Mouse (Mus musculus) spleen, postnatal 36 days (tissue): ENCODE measurements at regions not wholly inside any gene's neighbourhood (a gene's known extent, or its start where the extent isn't known, plus 50 kb on each side); places are given as distances from the start of the nearest gene placed in this dataset.

Experiments
- DNase-seq, 2 experiments: peaks; one replicate each; pipeline ENCODE4 v3.0.0; 2022; ENCODE audit warnings: low spot score in 2 of 2, mixed read lengths in 1 of 2

DNA sequence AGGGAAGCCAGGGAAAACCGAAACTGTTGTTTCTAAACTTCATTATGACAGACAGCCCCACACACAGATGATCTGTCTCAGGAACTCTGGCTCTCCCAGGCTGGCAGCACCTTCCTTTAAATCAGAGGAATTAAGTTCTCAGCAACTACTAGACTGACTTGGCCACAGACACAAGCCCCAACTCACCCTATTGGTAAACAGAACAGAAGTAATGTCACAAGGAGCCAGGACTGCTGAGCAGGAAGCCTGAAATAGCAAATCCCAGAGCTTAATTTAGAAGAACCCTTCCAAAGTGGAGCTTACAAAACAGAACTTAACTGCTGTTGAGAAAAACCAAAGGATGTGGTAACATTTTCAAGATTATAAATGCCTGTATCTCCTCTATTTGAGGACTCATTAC, 174.8 kb downstream of the Nfkbiz start:
- no peak for DNase-seq

DNA sequence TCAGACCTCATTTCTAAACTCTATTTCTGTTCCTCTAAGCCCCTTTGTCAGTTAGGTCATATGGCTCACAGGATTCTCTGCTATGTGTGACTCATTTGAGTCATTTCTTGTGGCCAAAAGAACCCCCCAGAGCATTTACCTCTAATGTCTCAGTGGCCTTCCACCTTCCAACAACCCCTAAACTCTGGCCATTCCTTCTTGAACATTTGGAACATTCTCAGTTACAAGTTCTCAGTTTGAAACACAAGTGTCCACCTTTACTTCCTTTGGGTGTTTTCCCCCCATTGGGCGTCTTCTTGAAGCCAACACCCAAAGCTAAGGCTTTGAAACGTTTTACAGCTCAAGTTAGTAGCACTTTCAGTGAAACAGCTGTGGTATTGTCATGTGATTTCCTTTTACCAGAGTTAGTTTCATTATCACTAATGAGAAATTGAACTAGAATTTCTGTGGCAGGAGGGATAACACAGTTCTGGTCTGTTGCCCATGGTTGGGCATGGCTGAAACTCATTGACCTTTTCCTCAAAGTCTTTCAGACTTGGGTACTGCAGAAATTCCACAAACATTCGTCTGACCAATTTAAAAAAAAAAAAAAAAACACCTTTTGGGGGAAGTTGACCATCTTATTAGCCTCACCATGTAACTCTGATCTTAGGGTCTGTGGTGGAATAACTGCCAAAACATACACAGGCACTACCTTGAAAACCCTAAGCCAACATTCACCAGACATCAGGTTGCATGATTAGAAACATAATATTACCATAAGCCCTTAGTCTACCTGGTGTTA, 201.8 kb downstream of the Nfkbiz start:
- peak; percentile 59 to 75 for DNase-seq

DNA sequence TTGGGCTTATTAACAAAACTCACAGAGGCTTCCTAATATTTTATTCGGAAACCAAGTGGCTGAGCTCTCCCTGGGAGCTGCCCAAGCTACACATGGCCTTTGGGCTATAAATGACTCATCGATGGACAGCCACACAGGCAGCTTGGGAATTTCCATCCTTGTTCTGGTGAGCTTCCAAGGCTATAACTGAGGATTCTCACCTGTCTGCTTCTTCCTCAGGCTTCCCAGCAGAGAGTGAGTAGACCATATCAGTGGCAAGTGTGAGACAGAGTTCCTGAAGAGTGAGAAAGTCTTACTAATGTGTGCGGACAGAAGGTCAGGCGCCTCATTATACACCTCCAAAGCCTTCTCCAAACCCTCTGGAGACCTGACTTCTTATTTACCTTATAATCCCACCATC, 202.5 kb downstream of the Nfkbiz start:
- no peak for DNase-seq

DNA sequence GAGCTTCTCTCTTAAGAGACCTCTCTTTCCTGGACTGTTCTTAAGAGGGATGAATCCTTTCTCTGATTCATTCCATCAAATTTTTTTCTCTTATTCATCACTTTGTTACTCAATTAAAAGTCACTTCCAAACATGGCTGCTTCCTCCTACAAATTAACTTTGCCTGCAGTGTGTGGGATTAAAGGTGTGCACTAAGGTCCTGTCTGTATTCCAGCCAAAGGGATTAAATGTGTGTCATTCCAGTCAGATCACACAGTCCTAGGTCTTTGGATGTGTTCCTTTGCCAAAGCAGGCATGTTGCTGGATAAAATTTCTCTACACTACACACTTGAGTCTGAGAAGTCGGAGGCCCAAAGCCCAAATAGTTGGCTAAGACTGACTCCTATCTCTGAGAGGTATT, 204.0 kb downstream of the Nfkbiz start:
- no peak for DNase-seq

DNA sequence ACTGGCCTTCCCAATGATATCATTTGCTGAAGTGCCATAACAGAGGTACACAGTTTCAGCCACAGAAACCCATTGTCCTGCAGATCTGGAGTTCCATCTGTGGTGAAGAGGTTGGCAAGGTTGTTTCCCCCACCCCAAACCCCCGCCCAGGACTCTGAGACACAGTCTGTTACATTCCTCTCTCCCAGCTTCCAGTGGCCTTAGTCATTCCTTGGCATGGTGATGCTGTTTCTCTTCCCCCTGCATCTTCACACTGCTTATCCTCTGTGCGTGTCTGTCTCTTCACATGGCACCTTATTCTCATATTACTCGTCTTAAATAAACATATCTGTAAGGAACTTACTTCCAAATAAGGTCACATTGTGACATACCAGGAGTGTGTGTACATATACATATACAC, 206.5 kb downstream of the Nfkbiz start:
- no peak for DNase-seq

DNA sequence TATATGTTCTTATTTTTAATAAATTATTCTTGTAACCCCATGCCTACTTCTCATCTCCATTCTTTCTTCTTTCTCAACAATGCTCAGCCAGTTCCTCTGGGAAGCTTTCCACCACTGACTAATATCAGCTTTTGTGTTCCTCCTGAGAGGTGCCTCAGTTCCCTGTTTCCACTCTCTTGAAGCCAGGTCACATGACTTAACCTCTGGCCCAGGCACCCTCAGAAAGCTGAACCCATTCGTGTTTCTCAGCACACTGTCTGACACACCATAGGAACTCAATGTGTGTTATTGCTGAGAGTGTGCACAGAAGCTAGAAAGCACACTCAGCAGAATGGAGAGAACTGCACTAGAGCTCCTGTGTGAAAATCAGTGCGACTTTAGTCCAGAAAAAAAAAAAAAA, 207.1 kb downstream of the Nfkbiz start:
- DNase-seq: no peak

DNA sequence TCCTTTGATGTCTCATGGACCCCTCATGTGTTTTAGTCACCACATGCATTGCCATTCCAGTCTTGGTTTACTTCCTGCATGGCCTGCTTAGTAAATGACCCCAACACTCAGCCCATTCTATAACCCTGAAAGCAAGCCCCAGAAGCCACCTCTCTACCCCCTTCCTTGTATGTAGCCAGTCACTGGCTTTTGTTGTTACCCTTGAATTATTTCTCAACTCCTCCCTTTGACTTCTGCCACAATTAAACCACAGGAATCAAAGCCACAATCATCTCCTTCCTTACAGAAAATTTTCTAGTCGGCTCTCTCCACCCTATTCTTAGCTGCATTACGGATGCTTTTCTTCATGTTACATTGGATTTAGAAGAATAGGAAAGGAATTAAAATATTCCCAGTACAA, 207.7 kb downstream of the Nfkbiz start:
- no peak for DNase-seq

DNA sequence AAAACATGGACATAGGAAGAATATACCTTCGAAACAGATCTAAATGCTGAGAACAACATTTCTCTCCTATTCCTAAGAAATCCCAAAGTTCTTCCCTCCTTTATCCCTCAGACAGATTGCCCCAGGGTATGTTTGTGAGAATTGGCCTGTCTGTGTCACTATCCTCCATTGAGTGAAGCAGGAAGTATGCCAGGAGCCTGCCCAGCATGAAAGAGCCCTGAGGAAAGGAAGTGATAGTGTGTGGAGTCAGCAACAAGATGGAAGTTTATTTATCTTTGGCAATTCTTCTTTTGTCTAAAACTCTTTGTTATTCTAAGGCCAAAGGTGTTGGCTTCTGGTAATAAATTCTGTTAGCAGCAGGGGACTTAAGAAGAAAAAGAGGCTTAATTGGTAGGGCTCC, 211.2 kb downstream of the Nfkbiz start:
- no peak for DNase-seq

DNA sequence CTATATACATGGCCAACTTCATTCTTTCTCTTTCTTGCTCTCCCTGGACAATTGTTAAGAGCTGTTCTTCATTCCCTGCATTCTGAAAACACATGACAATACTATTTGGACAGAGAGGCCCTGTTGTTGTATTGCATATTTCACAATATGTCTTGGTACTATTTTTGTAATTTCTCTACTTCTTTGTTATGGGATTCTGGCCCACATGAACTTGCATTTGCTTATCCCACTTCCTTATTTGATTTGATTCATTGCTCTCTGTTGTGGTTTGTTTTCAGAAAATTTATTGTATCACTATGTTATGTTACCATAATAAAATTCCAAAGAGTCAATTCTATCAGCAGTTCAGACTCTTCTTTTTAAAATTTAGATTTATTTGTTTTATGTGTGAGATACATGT, 215.3 kb downstream of the Nfkbiz start:
- no peak for DNase-seq

DNA sequence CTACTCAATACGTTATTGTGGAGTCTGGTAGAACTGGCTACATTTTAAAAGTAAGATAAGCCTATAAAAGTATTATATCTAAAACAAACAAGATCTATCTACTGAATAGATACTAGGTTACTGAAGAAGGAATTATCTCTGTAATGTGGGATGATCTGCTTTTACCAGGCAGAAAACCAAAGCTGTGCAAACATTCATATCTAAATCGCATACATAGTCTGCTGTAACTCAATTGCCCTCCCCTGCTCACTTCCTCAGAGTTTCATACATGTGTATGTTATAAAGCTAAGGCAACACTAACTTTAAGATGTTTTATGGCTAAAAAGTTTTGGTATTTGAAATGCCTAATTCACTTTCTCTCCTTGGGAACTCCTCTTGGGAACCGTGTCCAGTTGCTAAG, 219.0 kb downstream of the Nfkbiz start:
- no peak for DNase-seq

DNA sequence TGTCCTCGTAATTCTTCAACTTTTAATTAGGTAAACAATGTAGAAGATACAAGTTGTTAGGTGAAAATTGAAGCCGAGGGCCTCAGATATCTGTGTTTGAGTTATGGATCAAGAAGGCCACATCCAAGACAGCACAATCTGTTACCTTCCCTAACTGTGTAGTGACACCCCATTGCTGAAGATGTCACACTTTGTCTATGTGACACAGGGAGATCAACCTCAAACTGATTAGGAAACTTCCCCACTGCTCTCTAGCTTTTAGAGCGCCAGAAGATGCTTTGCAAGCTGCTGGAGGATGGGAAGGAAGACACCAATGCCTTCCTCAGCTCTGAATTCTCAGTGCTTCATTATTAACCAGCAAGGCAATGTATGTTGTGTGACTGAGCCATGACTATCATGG, 220.7 kb downstream of the Nfkbiz start:
- DNase-seq: no peak

DNA sequence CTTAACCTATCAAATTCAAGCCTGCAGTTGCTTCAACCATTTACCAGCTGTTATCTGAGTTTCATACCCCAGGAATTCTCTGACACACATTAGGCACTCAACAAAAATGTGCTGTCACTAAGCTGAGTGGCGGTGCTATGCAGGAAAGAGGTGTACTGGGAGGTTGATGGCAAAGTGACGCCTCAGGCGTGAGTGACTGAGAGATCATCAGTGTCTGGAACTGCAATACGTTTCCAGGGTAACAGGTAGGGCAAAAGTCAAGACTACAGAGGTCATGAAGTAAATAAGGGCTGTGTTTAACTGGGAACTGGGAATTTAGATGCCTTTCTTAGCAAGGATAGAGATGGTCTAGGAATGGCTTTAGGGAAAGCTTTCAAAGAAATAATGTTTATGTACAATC, 221.2 kb downstream of the Nfkbiz start:
- no peak for DNase-seq

DNA sequence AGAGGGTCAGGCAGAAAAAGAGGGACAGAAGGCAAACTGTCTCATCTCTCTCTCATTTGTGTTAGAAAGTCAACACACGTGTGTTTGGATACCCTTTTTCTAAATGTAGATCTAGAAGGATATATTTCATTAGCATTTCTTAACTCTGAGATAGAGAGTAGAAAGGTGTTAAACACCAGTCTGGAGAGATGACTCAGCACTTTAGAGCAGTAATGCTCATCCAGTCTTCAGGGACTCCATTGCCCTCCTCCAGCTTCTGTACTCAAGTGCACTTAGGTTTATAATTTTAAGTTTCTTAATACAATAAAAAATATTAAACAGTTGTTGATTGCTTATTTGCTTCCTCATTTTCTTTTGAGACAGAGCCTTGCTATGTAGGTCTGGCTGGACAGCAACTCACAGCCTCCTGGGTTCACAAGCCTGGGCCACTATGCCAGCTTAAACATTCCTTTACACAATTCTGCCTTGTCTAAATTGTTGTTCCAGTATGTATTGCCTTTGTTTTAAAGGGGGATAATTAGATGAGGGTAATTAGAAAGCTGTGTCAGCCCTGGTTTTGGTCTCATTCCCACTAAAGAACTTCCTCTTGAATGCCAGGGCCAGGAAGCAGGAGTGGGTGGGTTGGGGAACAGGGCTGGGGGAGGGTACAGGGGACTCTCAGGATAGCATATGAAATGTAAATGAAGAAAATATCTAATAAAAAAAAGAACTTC, 222.1 kb downstream of the Nfkbiz start:
- DNase-seq: no peak

DNA sequence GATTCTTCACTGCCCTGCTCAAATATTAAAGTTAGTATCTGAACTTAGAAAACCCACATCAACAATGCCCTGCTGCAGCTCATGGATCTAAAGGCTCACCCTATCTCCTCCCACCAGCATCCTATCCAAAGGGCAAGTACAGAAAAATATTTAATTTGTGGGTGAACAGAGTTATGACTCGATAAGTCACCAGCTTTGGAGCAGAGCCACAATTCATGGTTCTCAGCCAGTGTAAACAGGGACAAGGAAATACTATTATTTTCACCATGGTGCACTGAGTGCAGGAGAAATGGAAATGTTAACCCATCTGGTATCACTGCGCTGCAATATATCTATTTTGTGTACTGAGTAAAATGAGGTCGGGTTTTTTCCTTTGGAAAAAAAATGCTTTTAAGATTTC, 225.8 kb downstream of the Nfkbiz start:
- DNase-seq: no peak

DNA sequence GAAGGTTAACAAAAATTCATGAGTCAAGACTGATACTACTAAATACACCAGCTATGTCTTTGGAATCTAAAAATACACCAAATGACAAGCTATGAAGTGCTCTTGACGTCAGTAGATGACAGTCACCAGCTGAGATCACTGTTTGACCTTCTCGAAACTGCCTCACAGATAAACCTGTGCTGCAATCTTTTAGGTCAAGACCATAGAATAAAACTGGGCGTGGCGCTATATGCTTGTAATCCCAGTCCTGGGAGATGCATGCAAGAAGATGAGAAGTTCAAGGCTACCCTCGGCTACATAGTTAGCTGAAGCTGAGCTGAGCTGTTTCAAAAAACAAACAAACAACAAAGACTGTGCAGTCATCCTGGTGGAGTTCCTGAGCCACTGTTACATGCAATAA, 226.7 kb downstream of the Nfkbiz start:
- DNase-seq: no peak

DNA sequence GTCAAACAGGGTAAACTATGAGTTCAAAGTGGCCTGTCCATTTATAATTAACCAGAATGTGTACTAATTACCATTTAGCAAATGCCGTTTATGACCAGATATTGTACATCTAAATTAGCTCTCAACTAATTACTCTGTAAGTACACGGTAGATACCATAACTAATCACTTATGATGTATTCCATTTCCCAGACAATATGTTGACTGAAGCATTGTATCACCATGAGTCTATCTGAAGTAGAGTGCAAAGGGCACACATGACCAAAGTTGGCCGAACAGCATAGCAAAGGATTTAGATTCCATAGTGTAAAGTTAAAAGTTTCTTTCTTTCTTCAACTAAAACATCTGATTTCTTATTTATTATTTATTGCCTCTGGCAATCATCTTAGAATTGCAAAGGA, 227.5 kb downstream of the Nfkbiz start:
- no peak for DNase-seq

DNA sequence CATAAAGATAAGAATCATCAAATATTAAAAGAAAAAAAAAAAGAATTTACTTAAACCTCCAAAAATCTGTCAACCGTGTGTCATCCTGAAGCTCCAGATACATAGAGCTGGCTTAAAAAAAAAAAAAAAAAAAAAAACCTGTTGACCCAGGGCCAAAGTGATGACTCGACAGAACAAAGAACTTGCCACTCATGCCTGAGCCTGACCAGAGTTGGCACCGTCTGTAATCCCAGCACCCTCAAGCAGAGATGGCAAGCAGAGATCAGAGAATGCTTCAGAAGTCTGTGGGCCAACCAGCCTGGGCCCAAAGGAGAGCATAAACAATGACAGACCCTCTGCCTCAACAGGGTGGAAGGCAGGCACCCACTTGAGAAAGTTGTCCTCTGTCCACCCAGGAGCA, 230.3 kb downstream of the Nfkbiz start:
- no peak for DNase-seq

DNA sequence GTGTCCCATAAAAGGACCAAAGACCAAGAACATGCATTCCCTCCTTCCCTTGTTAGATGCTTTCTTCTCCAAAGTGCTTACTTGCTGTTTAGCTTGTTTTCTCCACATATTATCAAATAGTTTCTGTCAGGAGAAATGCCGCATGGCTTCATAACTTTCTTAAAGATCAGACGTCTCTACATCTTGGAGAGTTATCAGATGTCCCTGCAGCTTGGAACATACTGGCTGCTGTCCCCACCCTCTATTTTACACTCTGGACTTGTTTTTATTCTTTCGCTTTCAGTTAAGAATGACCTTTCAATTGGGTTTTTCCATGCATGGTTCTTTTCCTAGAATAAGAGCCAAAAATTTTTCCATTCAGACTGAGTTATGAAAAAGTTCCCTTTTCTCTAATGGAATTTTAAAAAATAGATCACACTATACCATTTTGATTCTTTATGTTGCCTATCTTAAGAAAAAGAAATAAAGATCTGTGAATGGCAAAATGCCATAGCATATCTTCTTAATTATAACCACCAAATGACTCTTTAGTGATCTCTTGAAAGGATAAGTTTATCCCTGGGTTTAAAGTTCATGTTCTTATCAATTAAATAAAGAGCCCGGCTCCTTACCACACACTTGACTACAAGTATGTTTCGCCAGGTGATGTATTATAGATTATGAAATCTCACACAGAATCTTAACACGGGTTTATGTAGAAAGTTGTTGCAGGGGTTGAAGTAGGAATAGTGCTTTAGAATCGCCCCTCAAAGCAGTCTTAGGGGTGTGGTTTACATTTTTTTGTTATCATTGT, 232.1 kb downstream of the Nfkbiz start:
- DNase-seq: no peak

DNA sequence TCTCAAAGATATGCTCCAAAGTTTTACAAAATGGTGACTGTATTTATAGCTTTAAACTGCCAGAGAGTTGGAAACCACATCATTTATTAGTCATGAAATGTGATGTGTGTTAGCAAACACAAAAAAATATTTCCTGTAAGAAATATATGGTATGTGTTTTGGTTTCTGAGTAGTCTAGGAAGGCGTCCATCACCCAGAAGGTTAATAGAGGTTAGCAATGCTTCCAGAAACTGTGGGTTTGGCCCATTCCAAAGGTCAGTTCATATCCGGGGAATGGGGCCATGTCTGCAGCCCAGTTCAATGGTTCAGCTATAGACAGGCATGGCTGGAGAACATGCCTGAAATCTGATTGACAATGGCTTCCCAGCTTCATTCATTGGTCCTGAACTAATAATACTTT, 235.1 kb downstream of the Nfkbiz start:
- DNase-seq: no peak

DNA sequence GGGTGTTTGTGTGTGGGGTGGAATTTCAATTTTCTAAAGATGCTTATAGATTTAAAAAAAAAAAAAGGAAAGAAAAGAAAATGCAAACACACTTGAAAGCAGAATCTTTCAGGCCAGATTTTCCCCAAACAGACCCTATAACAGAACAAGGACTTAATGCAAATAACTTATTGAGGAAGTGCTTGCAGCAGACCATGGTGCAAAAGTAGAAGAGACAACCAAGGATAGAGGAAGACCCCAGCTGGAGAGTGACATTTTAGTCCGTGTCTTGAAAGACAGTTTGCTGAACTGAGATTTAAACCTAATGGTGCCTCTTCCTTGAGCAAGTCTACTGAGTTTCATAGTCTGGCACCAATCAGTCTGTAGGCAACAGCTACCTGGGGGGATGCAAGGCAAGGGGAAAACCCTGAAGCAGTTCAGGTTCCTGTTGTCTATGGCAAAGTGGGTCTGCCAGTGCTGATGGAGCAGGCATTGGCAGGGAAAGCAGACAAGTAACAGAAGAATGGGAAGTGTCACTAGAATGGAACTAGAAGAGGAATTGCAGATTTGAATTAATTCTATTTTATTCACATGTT, 249.2 kb downstream of the Nfkbiz start:
- DNase-seq: peak; percentile 19 to 41

DNA sequence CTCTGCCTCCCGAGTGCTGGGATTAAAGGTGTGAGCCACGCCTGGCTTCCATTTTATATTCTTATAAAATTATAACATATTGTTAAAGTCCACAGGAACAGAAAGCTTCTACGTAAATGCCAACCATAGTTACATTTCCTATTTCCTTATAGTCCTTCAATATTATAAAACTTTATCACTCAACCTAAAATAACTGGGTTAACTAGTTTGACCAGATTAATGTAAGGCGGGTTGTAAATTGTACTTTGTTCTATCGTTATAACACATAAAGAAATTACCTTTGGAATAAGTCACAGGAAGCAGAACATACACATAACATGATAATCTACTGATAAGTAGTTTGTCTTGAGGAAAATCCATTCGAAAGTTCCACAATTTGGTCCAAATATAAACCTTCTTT, 251.6 kb downstream of the Nfkbiz start:
- no peak for DNase-seq

DNA sequence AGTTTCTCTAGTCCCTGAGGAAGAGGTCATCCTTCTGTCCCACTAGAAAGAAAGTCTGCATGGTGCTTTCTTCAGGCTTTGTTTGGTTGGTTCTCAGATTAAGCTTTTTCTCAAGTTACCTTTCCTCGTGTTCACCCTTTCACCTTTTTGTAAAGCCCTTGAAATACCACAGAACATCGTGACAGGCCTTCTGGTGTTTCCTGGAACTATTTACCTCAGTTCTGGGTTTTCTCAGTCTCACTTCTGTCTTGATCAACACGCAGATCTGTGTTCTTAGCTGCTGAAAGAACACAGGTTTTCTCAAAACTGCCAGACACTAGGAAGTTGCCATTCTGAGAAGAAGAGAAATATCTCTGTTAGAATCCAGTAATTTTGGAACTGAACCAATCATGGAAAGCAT, 255.8 kb downstream of the Nfkbiz start:
- DNase-seq: no peak
